Mouse (Mus musculus): ENCODE data around the gene Azin2. TPM values are rescaled to one million over a fixed set of nuclear protein-coding genes. Genes with fewer than 3 reads are reported as not detected.

The Azin2 gene
- total and polyA plus RNA-seq, 2 experiments from 2014 or later: 7.1 to 7.7 TPM

- TF ChIP-seq EP300 (IDR thresholded peaks at IDR 0.05; ENCODE audit: low read depth) (no peak), CTCF (IDR thresholded peaks at IDR 0.05; ENCODE audit: low read depth) (no peak)
- H3K4me1 ChIP-seq (ENCODE audit: control insufficient read depth, insufficient read depth): no peaks in the 10 kb centered on the region
- no peak for ATAC-seq (ENCODE audit: insufficient read depth, low read depth)
- 0 out of 2 replicates have a peak, but pooled peaks cover 3% of the 10 kb centered on the region for H3K27me3 ChIP-seq (ENCODE audit: control insufficient read depth, insufficient read depth, low read length)
- 59% methylated on average over 8 of the region's 8 CpGs for WGBS
- DNase-seq (ENCODE audit: low spot score): no peak
- H3K36me3 ChIP-seq (replicated peaks; ENCODE audit: control insufficient read depth, insufficient read depth, low read length): no peaks in the 10 kb centered on the region
- no peak overlapping the region for H3K4me2 ChIP-seq (ENCODE audit: low read depth, low read length)
- H3K27ac ChIP-seq (ENCODE audit: low read depth): no peak overlapping the region
- no peak overlapping the region for H3K4me3 ChIP-seq (ENCODE audit: low read depth, low read length)
- no peaks in the 10 kb centered on the region for H3K9me3 ChIP-seq (replicated peaks; ENCODE audit: control insufficient read depth, low read length)
- H3K9ac ChIP-seq (replicated peaks; ENCODE audit: low read depth, low read length): no peak overlapping the region
Observed at GRCm38 (mm10) chr4:128905251-128905650, 57.0 kb downstream of the Azin2 start.

- H3K4me2 ChIP-seq (ENCODE audit: low read depth, low read length): no peak overlapping the region
- ATAC-seq (ENCODE audit: insufficient read depth, low read depth): no peak
- no peaks in the 10 kb centered on the region for H3K9me3 ChIP-seq (replicated peaks; ENCODE audit: control insufficient read depth, low read length)
- no peaks in the 10 kb centered on the region for H3K27me3 ChIP-seq (ENCODE audit: control insufficient read depth, insufficient read depth, low read length)
- H3K4me3 ChIP-seq (ENCODE audit: low read depth, low read length): no peak overlapping the region
- TF ChIP-seq CTCF (IDR thresholded peaks at IDR 0.05; ENCODE audit: low read depth) (no peak), EP300 (IDR thresholded peaks at IDR 0.05; ENCODE audit: low read depth) (no peak)
- H3K27ac ChIP-seq (ENCODE audit: low read depth): no peak overlapping the region
- no peak for DNase-seq (ENCODE audit: low spot score)
- no peaks in the 10 kb centered on the region for H3K36me3 ChIP-seq (replicated peaks; ENCODE audit: control insufficient read depth, insufficient read depth, low read length)
- no peak overlapping the region for H3K9ac ChIP-seq (replicated peaks; ENCODE audit: low read depth, low read length)
- WGBS: 57% methylated on average over 8 of the region's 8 CpGs
- 0 out of 2 replicates have a peak, but pooled peaks cover 3% of the 10 kb centered on the region for H3K4me1 ChIP-seq (ENCODE audit: control insufficient read depth, insufficient read depth)
Observed at GRCm38 (mm10) chr4:128904035-128904800, 58.0 kb downstream of the Azin2 start.

- 85% methylated on average over 8 of the region's 8 CpGs for WGBS
- Histone ChIP-seq H3K9ac (replicated peaks; ENCODE audit: low read depth, low read length) (no peak overlapping the region), H3K4me3 (ENCODE audit: low read depth, low read length) (no peak overlapping the region), H3K9me3 (replicated peaks; ENCODE audit: control insufficient read depth, low read length) (no peaks in the 10 kb centered on the region), H3K27ac (ENCODE audit: low read depth) (no peak overlapping the region), H3K36me3 (replicated peaks; ENCODE audit: control insufficient read depth, insufficient read depth, low read length) (no peaks in the 10 kb centered on the region), H3K4me1 (ENCODE audit: control insufficient read depth, insufficient read depth) (peaks cover 12% of the 10 kb centered on the region; the same call in 1 of the 2 replicates), H3K27me3 (ENCODE audit: control insufficient read depth, insufficient read depth, low read length) (no peaks in the 10 kb centered on the region), H3K4me2 (ENCODE audit: low read depth, low read length) (no peak overlapping the region)
- ATAC-seq (ENCODE audit: insufficient read depth, low read depth) (no peak), DNase-seq (ENCODE audit: low spot score) (no peak)
- TF ChIP-seq CTCF (IDR thresholded peaks at IDR 0.05; ENCODE audit: low read depth): no peak
- no peak for TF ChIP-seq EP300 (IDR thresholded peaks at IDR 0.05; ENCODE audit: low read depth)
Observed at GRCm38 (mm10) chr4:128902390-128902789, 59.9 kb downstream of the Azin2 start.

GRCm38 (mm10) chr4:128900484-128900883 is 61.8 kb downstream of the Azin2 start:
- Histone ChIP-seq H3K27ac (ENCODE audit: low read depth) (no peak overlapping the region), H3K36me3 (replicated peaks; ENCODE audit: control insufficient read depth, insufficient read depth, low read length) (no peaks in the 10 kb centered on the region), H3K9me3 (replicated peaks; ENCODE audit: control insufficient read depth, low read length) (no peaks in the 10 kb centered on the region), H3K4me2 (ENCODE audit: low read depth, low read length) (no peak overlapping the region), H3K4me3 (ENCODE audit: low read depth, low read length) (no peak overlapping the region), H3K27me3 (ENCODE audit: control insufficient read depth, insufficient read depth, low read length) (no peaks in the 10 kb centered on the region), H3K4me1 (ENCODE audit: control insufficient read depth, insufficient read depth) (peaks cover 12% of the 10 kb centered on the region; the same call in 1 of the 2 replicates), H3K9ac (replicated peaks; ENCODE audit: low read depth, low read length) (no peak overlapping the region)
- ATAC-seq (ENCODE audit: insufficient read depth, low read depth) (no peak), DNase-seq (ENCODE audit: low spot score) (no peak)
- WGBS: 86% methylated on average over 14 of the region's 14 CpGs
- no peak for TF ChIP-seq CTCF (IDR thresholded peaks at IDR 0.05; ENCODE audit: low read depth)
- no peak for TF ChIP-seq EP300 (IDR thresholded peaks at IDR 0.05; ENCODE audit: low read depth)

GRCm38 (mm10) chr4:128899332-128899731 is 62.9 kb downstream of the Azin2 start:
- H3K9ac ChIP-seq (replicated peaks; ENCODE audit: low read depth, low read length): no peak overlapping the region

More at GRCm38 (mm10) chr4:128899332-128899731, 62.9 kb downstream of the Azin2 start:
- no peak overlapping the region for H3K27ac ChIP-seq (ENCODE audit: low read depth)
- H3K27me3 ChIP-seq (ENCODE audit: control insufficient read depth, insufficient read depth, low read length): no peaks in the 10 kb centered on the region
- ATAC-seq (ENCODE audit: insufficient read depth, low read depth): peak; percentile 47; the same call in 1 of the 2 replicates
- DNase-seq (ENCODE audit: low spot score): peak; percentile 77
- TF ChIP-seq EP300 (IDR thresholded peaks at IDR 0.05; ENCODE audit: low read depth) (no peak), CTCF (IDR thresholded peaks at IDR 0.05; ENCODE audit: low read depth) (no peak)
- peaks cover 12% of the 10 kb centered on the region; the same call in 1 of the 2 replicates for H3K4me1 ChIP-seq (ENCODE audit: control insufficient read depth, insufficient read depth)
- no peaks in the 10 kb centered on the region for H3K36me3 ChIP-seq (replicated peaks; ENCODE audit: control insufficient read depth, insufficient read depth, low read length)
- H3K9me3 ChIP-seq (replicated peaks; ENCODE audit: control insufficient read depth, low read length): no peaks in the 10 kb centered on the region
- 4% methylated on average over 6 of the region's 6 CpGs for WGBS
- no peak overlapping the region for H3K4me3 ChIP-seq (ENCODE audit: low read depth, low read length)
- H3K4me2 ChIP-seq (ENCODE audit: low read depth, low read length): no peak overlapping the region
